Mouse (Mus musculus): Measurements from ENCODE around the gene Ccdc88c. TPM values are rescaled to one million over a fixed set of nuclear protein-coding genes. Genes with fewer than 3 reads are reported as not detected.

Gene Ccdc88c
- polyA plus RNA-seq, 1 experiment from 2014 or later = 1.5 TPM

GRCm38 (mm10) chr12:100996378-100996898 lies 32.4 kb downstream of the Ccdc88c start:
- no peaks in the 10 kb centered on the region for H3K36me3 ChIP-seq (ENCODE audit: inconsistent target)
- no peak overlapping the region for H3K27ac ChIP-seq
- WGBS (ENCODE audit: missing documents) = 70% methylated on average over 5 of the region's 5 CpGs
- H3K4me3 ChIP-seq (ENCODE audit: inconsistent target) = no peak overlapping the region
- no peaks in the 10 kb centered on the region for H3K79me2 ChIP-seq (ENCODE audit: inconsistent target)

- H3K27ac ChIP-seq = no peak overlapping the region
- 92% methylated on average over 16 of the region's 16 CpGs for WGBS (ENCODE audit: missing documents)
- H3K4me3 ChIP-seq (ENCODE audit: inconsistent target) = no peak overlapping the region
These were observed 33.1 kb downstream of the Ccdc88c start for GRCm38 (mm10) chr12:100995607-100996377.

GRCm38 (mm10) chr12:100994140-100995015 lies 34.5 kb downstream of the Ccdc88c start:
- H3K27ac ChIP-seq = no peak overlapping the region
- 78% methylated on average over 3 of the region's 3 CpGs for WGBS (ENCODE audit: missing documents)
- no peaks in the 10 kb centered on the region for H3K79me2 ChIP-seq (ENCODE audit: inconsistent target)
- no peaks in the 10 kb centered on the region for H3K36me3 ChIP-seq (ENCODE audit: inconsistent target)
- H3K4me3 ChIP-seq (ENCODE audit: inconsistent target) = no peak overlapping the region

More at GRCm38 (mm10) chr12:100995607-100996377, 33.1 kb downstream of the Ccdc88c start:
- H3K79me2 ChIP-seq (ENCODE audit: inconsistent target) = no peaks in the 10 kb centered on the region
- H3K36me3 ChIP-seq (ENCODE audit: inconsistent target) = no peaks in the 10 kb centered on the region

GRCm38 (mm10) chr12:100993146-100993545 lies 35.7 kb downstream of the Ccdc88c start:
- WGBS (ENCODE audit: missing documents) = 63% methylated on average over 3 of the region's 3 CpGs
- no peak overlapping the region for H3K27ac ChIP-seq
- H3K36me3 ChIP-seq (ENCODE audit: inconsistent target) = no peaks in the 10 kb centered on the region
- H3K4me3 ChIP-seq (ENCODE audit: inconsistent target) = no peak overlapping the region
- H3K79me2 ChIP-seq (ENCODE audit: inconsistent target) = no peaks in the 10 kb centered on the region

- H3K27ac ChIP-seq = no peak overlapping the region
- H3K4me3 ChIP-seq (ENCODE audit: inconsistent target) = no peak overlapping the region
- no peaks in the 10 kb centered on the region for H3K36me3 ChIP-seq (ENCODE audit: inconsistent target)
- 88% methylated on average over 7 of the region's 7 CpGs for WGBS (ENCODE audit: missing documents)
- no peaks in the 10 kb centered on the region for H3K79me2 ChIP-seq (ENCODE audit: inconsistent target)
These were observed 36.4 kb downstream of the Ccdc88c start for GRCm38 (mm10) chr12:100992505-100992904.

DNA sequence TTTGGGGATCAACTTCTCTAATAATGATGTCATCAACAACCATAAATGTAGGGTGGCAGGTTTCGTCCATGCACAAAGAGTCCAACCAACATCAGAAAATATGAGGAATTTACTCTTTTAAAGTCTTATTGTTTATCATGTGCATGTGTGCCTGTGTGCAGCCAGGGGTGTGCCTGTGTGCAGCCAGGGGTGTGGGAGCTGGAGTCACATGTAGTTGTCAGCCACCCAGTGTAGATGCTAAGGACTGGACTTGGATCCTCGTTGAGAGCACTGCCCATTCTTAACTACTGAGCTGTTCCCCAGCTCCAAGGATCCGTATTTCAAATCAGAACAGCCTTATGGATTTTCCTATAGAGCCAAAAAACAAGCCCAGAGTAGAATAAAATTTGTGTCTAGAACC lies 37.7 kb downstream of the Ccdc88c start:
- no peak overlapping the region for H3K27ac ChIP-seq
- 89% methylated on average over 3 of the region's 3 CpGs for WGBS (ENCODE audit: missing documents)

GRCm38 (mm10) chr12:100990291-100990690 lies 38.6 kb downstream of the Ccdc88c start:
- Histone ChIP-seq H3K36me3 (ENCODE audit: inconsistent target) (no peaks in the 10 kb centered on the region), H3K27ac (no peak overlapping the region), H3K79me2 (ENCODE audit: inconsistent target) (no peaks in the 10 kb centered on the region), H3K4me3 (ENCODE audit: inconsistent target) (no peak overlapping the region)
- WGBS (ENCODE audit: missing documents) = 83% methylated on average over 12 of the region's 12 CpGs

More for the DNA sequence above, 37.7 kb downstream of the Ccdc88c start:
- no peaks in the 10 kb centered on the region for H3K79me2 ChIP-seq (ENCODE audit: inconsistent target)
- no peak overlapping the region for H3K4me3 ChIP-seq (ENCODE audit: inconsistent target)
- no peaks in the 10 kb centered on the region for H3K36me3 ChIP-seq (ENCODE audit: inconsistent target)

GRCm38 (mm10) chr12:100989780-100990288 lies 39.0 kb downstream of the Ccdc88c start:
- Histone ChIP-seq H3K79me2 (ENCODE audit: inconsistent target) (no peaks in the 10 kb centered on the region), H3K36me3 (ENCODE audit: inconsistent target) (no peaks in the 10 kb centered on the region), H3K27ac (no peak overlapping the region), H3K4me3 (ENCODE audit: inconsistent target) (no peak overlapping the region)
- WGBS (ENCODE audit: missing documents) = 57% methylated on average over 4 of the region's 4 CpGs

GRCm38 (mm10) chr12:100988324-100989130 lies 40.3 kb downstream of the Ccdc88c start:
- WGBS (ENCODE audit: missing documents) = 68% methylated on average over 15 of the region's 15 CpGs
- Histone ChIP-seq H3K36me3 (ENCODE audit: inconsistent target) (no peaks in the 10 kb centered on the region), H3K4me3 (ENCODE audit: inconsistent target) (no peak overlapping the region)

DNA sequence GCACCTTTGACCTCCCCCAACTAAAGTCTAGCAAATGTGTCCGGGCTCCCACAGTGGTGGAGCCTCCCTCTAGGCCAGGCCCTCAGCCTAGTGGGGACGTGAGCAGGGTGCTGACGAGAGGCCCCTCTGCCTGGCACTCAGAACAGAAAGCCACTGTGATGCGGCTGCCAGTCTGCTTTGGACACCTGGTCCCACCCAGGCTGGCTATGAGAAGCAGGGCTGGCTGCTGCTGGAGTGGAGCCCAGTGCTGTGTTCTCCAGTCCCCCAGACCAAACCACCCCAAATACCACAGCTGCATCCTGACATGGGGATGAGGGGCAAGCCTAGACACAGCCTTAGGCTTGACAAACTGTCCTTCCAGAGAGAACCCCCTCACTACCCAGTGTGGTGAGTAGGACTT lies 42.4 kb downstream of the Ccdc88c start:
- H3K27ac ChIP-seq = no peak overlapping the region
- H3K4me3 ChIP-seq (ENCODE audit: inconsistent target) = no peak overlapping the region
- H3K79me2 ChIP-seq (ENCODE audit: inconsistent target) = no peaks in the 10 kb centered on the region
- H3K36me3 ChIP-seq (ENCODE audit: inconsistent target) = no peaks in the 10 kb centered on the region
- 74% methylated on average over 4 of the region's 4 CpGs for WGBS (ENCODE audit: missing documents)

More at GRCm38 (mm10) chr12:100988324-100989130, 40.3 kb downstream of the Ccdc88c start:
- Histone ChIP-seq H3K27ac (no peak overlapping the region), H3K79me2 (ENCODE audit: inconsistent target) (no peaks in the 10 kb centered on the region)

GRCm38 (mm10) chr12:100985793-100986157 lies 43.1 kb downstream of the Ccdc88c start:
- Histone ChIP-seq H3K36me3 (ENCODE audit: inconsistent target) (no peaks in the 10 kb centered on the region), H3K79me2 (ENCODE audit: inconsistent target) (no peaks in the 10 kb centered on the region), H3K4me3 (ENCODE audit: inconsistent target) (no peak overlapping the region), H3K27ac (no peak overlapping the region)
- WGBS (ENCODE audit: missing documents) = 83% methylated on average over 2 of the region's 2 CpGs

DNA sequence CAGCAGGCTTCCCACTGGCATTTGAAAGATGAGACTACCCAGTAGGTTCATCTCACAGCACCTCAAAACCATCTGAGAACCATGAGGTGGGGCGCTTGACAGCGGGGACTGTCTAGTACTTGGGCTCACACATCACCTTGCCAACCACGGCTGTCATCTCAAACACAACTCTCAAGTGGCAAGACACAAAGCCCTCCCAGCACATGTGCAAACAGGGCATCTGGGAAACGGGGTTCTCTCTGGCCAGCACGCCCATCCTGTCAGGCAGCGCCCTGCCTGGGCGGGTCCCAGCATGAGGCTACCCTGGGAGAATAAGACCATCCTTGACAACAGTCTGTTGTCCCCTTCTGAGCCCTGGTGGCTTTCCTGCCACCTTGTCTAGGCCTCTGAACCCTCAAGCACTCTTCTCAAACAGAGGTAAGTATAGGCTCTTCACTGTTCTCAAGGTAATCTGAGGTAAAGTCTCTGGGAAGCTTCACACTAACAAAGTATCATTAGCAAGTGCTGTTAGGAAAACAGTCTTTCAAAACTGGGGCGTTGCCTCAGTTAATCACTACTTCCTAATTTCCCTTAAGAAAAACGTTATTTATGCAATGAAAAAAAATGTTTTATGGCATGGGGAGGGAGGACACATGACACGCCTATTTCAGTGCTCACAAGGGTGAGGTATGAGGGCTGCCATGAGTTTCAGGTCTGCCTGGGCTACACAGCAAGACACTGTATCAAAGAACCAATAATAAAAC lies 43.6 kb downstream of the Ccdc88c start:
- no peaks in the 10 kb centered on the region for H3K36me3 ChIP-seq (ENCODE audit: inconsistent target)
- H3K79me2 ChIP-seq (ENCODE audit: inconsistent target) = no peaks in the 10 kb centered on the region
- H3K27ac ChIP-seq = no peak overlapping the region
- H3K4me3 ChIP-seq (ENCODE audit: inconsistent target) = no peak overlapping the region
- WGBS (ENCODE audit: missing documents) = 41% methylated on average over 10 of the region's 10 CpGs

DNA sequence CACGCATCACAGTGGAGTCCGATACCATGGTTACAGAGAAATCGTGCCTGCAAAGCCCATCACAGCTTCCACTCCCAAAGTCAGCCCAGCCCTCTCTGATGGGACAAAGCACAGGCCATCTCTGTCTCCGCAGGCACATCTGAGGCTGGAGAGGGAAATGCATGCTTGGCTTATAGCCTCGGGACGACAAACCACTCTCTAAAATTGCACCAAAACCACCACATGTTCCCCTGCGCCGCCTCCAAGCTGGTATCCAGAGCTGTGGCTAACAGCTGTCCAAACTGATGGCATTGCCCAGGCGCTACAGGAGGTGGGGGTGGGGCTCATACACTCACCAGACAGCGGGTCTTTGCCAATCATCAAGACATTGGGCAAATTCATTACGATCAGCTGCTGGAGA lies 45.3 kb downstream of the Ccdc88c start:
- Histone ChIP-seq H3K27ac (no peak overlapping the region), H3K36me3 (ENCODE audit: inconsistent target) (no peaks in the 10 kb centered on the region), H3K79me2 (ENCODE audit: inconsistent target) (no peaks in the 10 kb centered on the region), H3K4me3 (ENCODE audit: inconsistent target) (no peak overlapping the region)
- 59% methylated on average over 11 of the region's 11 CpGs for WGBS (ENCODE audit: missing documents)

Data from macrophage (primary cell).